Mouse (Mus musculus): ENCODE results near the gene Gpcpd1. TPM values are rescaled to one million over a fixed set of nuclear protein-coding genes. Genes with fewer than 3 reads are reported as not detected.

The Gpcpd1 gene
- polyA plus RNA-seq (2014; fragmentation: Nextera tagmentation; extraction: Ambion mirVana), result 103 and 108 TPM in 2 replicates

- no peaks in the 10 kb centered on the region for H3K36me3 ChIP-seq (ENCODE audit: control insufficient read depth, insufficient read depth, low read length)
- 93% methylated on average over 7 of the region's 7 CpGs for WGBS
- no peak within 1 kb of the TSS for H3K9ac ChIP-seq (replicated peaks; ENCODE audit: low read depth, low read length)
- H3K4me3 ChIP-seq (ENCODE audit: low read depth, low read length), result no peak within 1 kb of the TSS
- no peak for ATAC-seq (ENCODE audit: low read depth)
- no peaks in the 10 kb centered on the region for H3K4me1 ChIP-seq (ENCODE audit: control insufficient read depth, insufficient read depth, low read length)
- no peak within 1 kb of the TSS for H3K27ac ChIP-seq (ENCODE audit: low read depth, low read length)
- H3K4me2 ChIP-seq (ENCODE audit: low read depth, low read length), result no peak within 1 kb of the TSS
- no peaks in the 10 kb centered on the region for H3K27me3 ChIP-seq (ENCODE audit: control insufficient read depth, insufficient read depth, low read length)
- H3K9me3 ChIP-seq (ENCODE audit: control insufficient read depth, low read length), result no peaks in the 10 kb centered on the region
Measured at GRCm38 (mm10) chr2:132587240-132587779, at the start of gene Gpcpd1. Gene Gpcpd1 (minus strand): TSS chr2:132587729.

GRCm38 (mm10) chr2:132636534-132636933 lies 49.0 kb upstream of the Gpcpd1 start:
- Histone ChIP-seq H3K9me3 (ENCODE audit: control insufficient read depth, low read length) (no peaks in the 10 kb centered on the region), H3K4me3 (ENCODE audit: low read depth, low read length) (no peak overlapping the region), H3K4me2 (ENCODE audit: low read depth, low read length) (no peak overlapping the region), H3K9ac (replicated peaks; ENCODE audit: low read depth, low read length) (no peak overlapping the region), H3K27ac (ENCODE audit: low read depth, low read length) (no peak overlapping the region), H3K4me1 (ENCODE audit: control insufficient read depth, insufficient read depth, low read length) (no peaks in the 10 kb centered on the region), H3K36me3 (ENCODE audit: control insufficient read depth, insufficient read depth, low read length) (no peaks in the 10 kb centered on the region), H3K27me3 (ENCODE audit: control insufficient read depth, insufficient read depth, low read length) (no peaks in the 10 kb centered on the region)
- ATAC-seq (ENCODE audit: low read depth), result no peak
- 81% methylated on average over 1 of the region's 1 CpGs for WGBS

- no peaks in the 10 kb centered on the region for H3K27me3 ChIP-seq (ENCODE audit: control insufficient read depth, insufficient read depth, low read length)
- no peak overlapping the region for H3K4me3 ChIP-seq (ENCODE audit: low read depth, low read length)
- H3K4me2 ChIP-seq (ENCODE audit: low read depth, low read length), result no peak overlapping the region
- WGBS, result 84% methylated on average over 2 of the region's 2 CpGs
- no peak for ATAC-seq (ENCODE audit: low read depth)
- no peak overlapping the region for H3K9ac ChIP-seq (replicated peaks; ENCODE audit: low read depth, low read length)
- no peaks in the 10 kb centered on the region for H3K36me3 ChIP-seq (ENCODE audit: control insufficient read depth, insufficient read depth, low read length)
- H3K9me3 ChIP-seq (ENCODE audit: control insufficient read depth, low read length), result no peaks in the 10 kb centered on the region
- no peaks in the 10 kb centered on the region for H3K4me1 ChIP-seq (ENCODE audit: control insufficient read depth, insufficient read depth, low read length)
- H3K27ac ChIP-seq (ENCODE audit: low read depth, low read length), result no peak overlapping the region
Measured at GRCm38 (mm10) chr2:132628626-132629025, 41.1 kb upstream of the Gpcpd1 start.

GRCm38 (mm10) chr2:132623092-132623491 lies 35.6 kb upstream of the Gpcpd1 start:
- no peak overlapping the region for H3K27ac ChIP-seq (ENCODE audit: low read depth, low read length)
- no peaks in the 10 kb centered on the region for H3K4me1 ChIP-seq (ENCODE audit: control insufficient read depth, insufficient read depth, low read length)
- no peak overlapping the region for H3K4me2 ChIP-seq (ENCODE audit: low read depth, low read length)
- no peaks in the 10 kb centered on the region for H3K9me3 ChIP-seq (ENCODE audit: control insufficient read depth, low read length)
- no peaks in the 10 kb centered on the region for H3K36me3 ChIP-seq (ENCODE audit: control insufficient read depth, insufficient read depth, low read length)
- H3K9ac ChIP-seq (replicated peaks; ENCODE audit: low read depth, low read length), result no peak overlapping the region
- 84% methylated on average over 1 of the region's 1 CpGs for WGBS
- no peak for ATAC-seq (ENCODE audit: low read depth)
- no peak overlapping the region for H3K4me3 ChIP-seq (ENCODE audit: low read depth, low read length)
- H3K27me3 ChIP-seq (ENCODE audit: control insufficient read depth, insufficient read depth, low read length), result no peaks in the 10 kb centered on the region

- Histone ChIP-seq H3K4me2 (ENCODE audit: low read depth, low read length) (no peak overlapping the region), H3K36me3 (ENCODE audit: control insufficient read depth, insufficient read depth, low read length) (no peaks in the 10 kb centered on the region), H3K4me3 (ENCODE audit: low read depth, low read length) (no peak overlapping the region), H3K9ac (replicated peaks; ENCODE audit: low read depth, low read length) (no peak overlapping the region), H3K27me3 (ENCODE audit: control insufficient read depth, insufficient read depth, low read length) (no peaks in the 10 kb centered on the region), H3K9me3 (ENCODE audit: control insufficient read depth, low read length) (no peaks in the 10 kb centered on the region), H3K27ac (ENCODE audit: low read depth, low read length) (no peak overlapping the region), H3K4me1 (ENCODE audit: control insufficient read depth, insufficient read depth, low read length) (no peaks in the 10 kb centered on the region)
- ATAC-seq (ENCODE audit: low read depth), result no peak
- 69% methylated on average over 3 of the region's 3 CpGs for WGBS
Measured at GRCm38 (mm10) chr2:132617693-132618092, 30.2 kb upstream of the Gpcpd1 start.

GRCm38 (mm10) chr2:132613581-132614188 lies 26.2 kb upstream of the Gpcpd1 start:
- H3K4me3 ChIP-seq (ENCODE audit: low read depth, low read length), result no peak overlapping the region
- H3K4me1 ChIP-seq (ENCODE audit: control insufficient read depth, insufficient read depth, low read length), result no peaks in the 10 kb centered on the region
- H3K9me3 ChIP-seq (ENCODE audit: control insufficient read depth, low read length), result no peaks in the 10 kb centered on the region
- no peaks in the 10 kb centered on the region for H3K36me3 ChIP-seq (ENCODE audit: control insufficient read depth, insufficient read depth, low read length)
- H3K27ac ChIP-seq (ENCODE audit: low read depth, low read length), result no peak overlapping the region
- H3K27me3 ChIP-seq (ENCODE audit: control insufficient read depth, insufficient read depth, low read length), result no peaks in the 10 kb centered on the region
- WGBS, result 83% methylated on average over 5 of the region's 5 CpGs
- H3K4me2 ChIP-seq (ENCODE audit: low read depth, low read length), result no peak overlapping the region
- no peak for ATAC-seq (ENCODE audit: low read depth)
- H3K9ac ChIP-seq (replicated peaks; ENCODE audit: low read depth, low read length), result no peak overlapping the region

GRCm38 (mm10) chr2:132611551-132612233 lies 24.2 kb upstream of the Gpcpd1 start:
- Histone ChIP-seq H3K36me3 (ENCODE audit: control insufficient read depth, insufficient read depth, low read length) (no peaks in the 10 kb centered on the region), H3K4me3 (ENCODE audit: low read depth, low read length) (no peak overlapping the region), H3K4me2 (ENCODE audit: low read depth, low read length) (no peak overlapping the region), H3K27me3 (ENCODE audit: control insufficient read depth, insufficient read depth, low read length) (no peaks in the 10 kb centered on the region), H3K9ac (replicated peaks; ENCODE audit: low read depth, low read length) (no peak overlapping the region), H3K27ac (ENCODE audit: low read depth, low read length) (no peak overlapping the region), H3K9me3 (ENCODE audit: control insufficient read depth, low read length) (no peaks in the 10 kb centered on the region), H3K4me1 (ENCODE audit: control insufficient read depth, insufficient read depth, low read length) (no peaks in the 10 kb centered on the region)
- ATAC-seq (ENCODE audit: low read depth), result no peak
- 91% methylated on average over 4 of the region's 4 CpGs for WGBS

- peak; percentile 24; the same call in 1 of the 2 replicates for ATAC-seq (ENCODE audit: low read depth)
- no peak overlapping the region for H3K4me3 ChIP-seq (ENCODE audit: low read depth, low read length)
- no peak overlapping the region for H3K9ac ChIP-seq (replicated peaks; ENCODE audit: low read depth, low read length)
- no peaks in the 10 kb centered on the region for H3K36me3 ChIP-seq (ENCODE audit: control insufficient read depth, insufficient read depth, low read length)
- WGBS, result 53% methylated on average over 10 of the region's 10 CpGs
- H3K27ac ChIP-seq (ENCODE audit: low read depth, low read length), result no peak overlapping the region; the same call in 1 of the 2 replicates
- H3K4me2 ChIP-seq (ENCODE audit: low read depth, low read length), result no peak overlapping the region
- H3K4me1 ChIP-seq (ENCODE audit: control insufficient read depth, insufficient read depth, low read length), result no peaks in the 10 kb centered on the region
- no peaks in the 10 kb centered on the region for H3K27me3 ChIP-seq (ENCODE audit: control insufficient read depth, insufficient read depth, low read length)
- no peaks in the 10 kb centered on the region for H3K9me3 ChIP-seq (ENCODE audit: control insufficient read depth, low read length)
Measured at GRCm38 (mm10) chr2:132607141-132608093, 19.9 kb upstream of the Gpcpd1 start.
